Mouse (Mus musculus) heart, adult 10 weeks (tissue): ENCODE results near the gene Myo6. TPM values are rescaled to one million over a fixed set of nuclear protein-coding genes. Genes with fewer than 3 reads are reported as not detected.

Experiments used
- polyA plus RNA-seq: library from polyadenylated mRNA; stranded (reverse); fragments of 350-450 nt; fragmentation: Illumina TruSeq; extraction: RNeasy Lipid Tissue Mini Kit (QIAGEN cat#74804); gene quantifications from one replicate; pipeline ENCODE4 v1.2.3, GENCODE M21; 2014; ENCODE audit warnings: low read depth, low replicate concordance

Gene Myo6
- 11.6 TPM for polyA plus RNA-seq

GRCm38 (mm10) chr9:80164611-80165474 is at the start of gene Myo6:
Gene Myo6, plus strand, starts transcription at chr9:80165031.

Other genes starting within 250 kb of the Myo6 start
- gene Filip1, start 152.2 kb upstream of the Myo6 start, polyA plus RNA-seq, result 42.0 TPM
- gene Senp6, start 98.1 kb upstream of the Myo6 start, polyA plus RNA-seq, result 70.0 TPM